Mouse (Mus musculus): Measurements from ENCODE around the gene Olfr1347.

GRCm38 (mm10) chr7:6438388-6438787, 61.2 kb downstream of the Olfr1347 start, which contains the start of gene Olfr1344:
- TF ChIP-seq CTCF (IDR thresholded peaks at IDR 0.05; ENCODE audit: borderline replicate concordance, insufficient read depth, low read length) (no peak), POLR2A (IDR thresholded peaks at IDR 0.05; ENCODE audit: low read depth, low read length) (no peak)
